Mouse (Mus musculus) Patski (cell line): ENCODE results near the gene Nlgn1. TPM values are rescaled to one million over a fixed set of nuclear protein-coding genes. Genes with fewer than 3 reads are reported as not detected.

Experiments used
- ATAC-seq: fragments of 100-300 bp; one replicate; pipeline ENCODE4 v1.8.0; 2021
- CTCF ChIA-PET: fragments of 350-600 bp; sonication (Branson Sonifier 250); formaldehyde crosslinking; loops from one replicate; lab custom pipeline; 2022; ENCODE audit warnings: inconsistent platforms; lab: Charles Lee
- POLR2A ChIA-PET: fragments of 350-600 bp; sonication (Branson Sonifier 250); formaldehyde crosslinking; loops from one replicate; lab custom pipeline; 2022; ENCODE audit warnings: antibody characterized with exemption, inconsistent platforms; lab: Charles Lee
- DNase-seq: peaks from one replicate; pipeline ENCODE4 v3.0.0-alpha.2; 2011; ENCODE audit warnings: low read depth, low spot score
- H3K27me3 ChIP-seq: fragments of 371-371 bp; one replicate; pipeline ENCODE4 v1.5.1; 2021
- CTCF ChIP-seq: fragments of 100-300 bp; IDR thresholded peaks from one replicate; pipeline ENCODE4 v1.5.1; 2021
- in situ Hi-C: fragments of 300-500 bp; cut with MboI; formaldehyde crosslinking; loops from 3 replicates; pipeline ENCODE4 v1.11.1; 2018; ENCODE audit warnings: low pct_unique_long_range_greater_than_20kb, mixed read lengths
- polyA plus RNA-seq: library from polyadenylated mRNA; unstranded; gene quantifications from one replicate; pipeline ENCODE4 v1.2.3, GENCODE M21; 2021

Nlgn1 gene
- polyA plus RNA-seq, 1 experiment from 2014 or later = 0.01 TPM

DNA sequence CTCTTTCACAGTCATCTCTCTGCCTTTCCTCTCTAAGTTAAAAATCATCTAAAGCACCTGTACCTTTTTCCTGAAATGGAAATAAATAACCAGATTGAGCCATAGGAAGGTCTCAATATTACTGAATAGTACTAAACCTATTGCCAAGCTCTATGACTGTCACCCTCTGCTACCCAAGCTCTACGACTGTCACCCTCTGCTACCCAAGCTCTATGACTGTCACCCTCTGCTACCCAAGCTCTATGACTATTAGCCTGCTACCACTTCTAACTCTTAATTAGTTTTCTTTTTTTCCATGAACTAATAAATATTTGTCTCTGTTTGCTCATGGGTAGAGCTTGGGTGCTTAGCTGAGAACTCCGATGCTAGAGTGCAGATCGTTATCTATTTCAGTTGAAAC, 368.0 kb downstream of the Nlgn1 start:
- in situ Hi-C loops = no loop called here
- no peak for DNase-seq
- no peaks in the 10 kb centered on the region for H3K27me3 ChIP-seq
- ChIA-PET POLR2A (no interaction called here), CTCF (no interaction called here)
- ATAC-seq = no peak
- no peak for TF ChIP-seq CTCF

DNA sequence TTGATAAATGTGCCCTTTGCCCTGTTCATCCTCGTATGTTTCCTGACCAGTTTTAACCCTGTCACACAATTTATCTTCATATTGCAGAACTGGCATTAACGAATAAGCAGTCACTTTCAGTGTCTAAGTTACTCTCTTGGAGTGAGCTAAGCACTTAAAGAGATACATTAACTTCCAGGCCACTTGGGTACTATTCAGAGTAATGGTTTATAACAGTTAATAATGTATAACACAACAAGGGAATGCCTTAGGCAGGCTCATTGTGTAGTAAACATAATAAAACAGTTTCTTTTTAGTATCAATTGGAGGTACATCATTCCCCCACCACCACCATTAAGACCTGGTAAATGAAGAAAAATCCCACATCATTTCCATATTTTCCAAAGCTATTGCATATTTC, 368.7 kb downstream of the Nlgn1 start:
- no peak for TF ChIP-seq CTCF
- CTCF ChIA-PET = no interaction called here
- no peak for ATAC-seq
- POLR2A ChIA-PET = no interaction called here
- in situ Hi-C loops = no loop called here
- no peaks in the 10 kb centered on the region for H3K27me3 ChIP-seq
- no peak for DNase-seq

DNA sequence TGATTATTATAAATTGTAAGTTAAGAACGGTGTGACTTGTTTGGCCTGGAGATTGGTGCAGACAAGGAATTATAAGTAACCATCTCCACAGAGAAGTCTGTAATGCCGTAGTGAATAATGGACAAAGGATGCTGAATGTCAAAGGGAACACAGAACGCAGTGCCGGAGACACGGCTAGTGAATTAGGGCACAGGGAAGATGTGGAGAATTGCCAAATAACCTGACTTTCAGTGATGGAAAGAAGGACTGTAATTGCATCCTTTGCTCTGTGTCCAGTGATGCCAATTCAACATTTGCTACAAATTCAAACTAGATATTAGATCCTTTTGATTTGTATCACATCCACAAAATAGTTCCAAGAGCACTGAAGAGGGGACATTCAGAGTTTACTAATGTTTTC, 415.7 kb downstream of the Nlgn1 start:
- ChIA-PET POLR2A (no interaction called here), CTCF (no interaction called here)
- H3K27me3 ChIP-seq = peaks cover 3% of the 10 kb centered on the region
- TF ChIP-seq CTCF = no peak
- DNase-seq = no peak
- no peak for ATAC-seq
- in situ Hi-C loops = no loop called here

DNA sequence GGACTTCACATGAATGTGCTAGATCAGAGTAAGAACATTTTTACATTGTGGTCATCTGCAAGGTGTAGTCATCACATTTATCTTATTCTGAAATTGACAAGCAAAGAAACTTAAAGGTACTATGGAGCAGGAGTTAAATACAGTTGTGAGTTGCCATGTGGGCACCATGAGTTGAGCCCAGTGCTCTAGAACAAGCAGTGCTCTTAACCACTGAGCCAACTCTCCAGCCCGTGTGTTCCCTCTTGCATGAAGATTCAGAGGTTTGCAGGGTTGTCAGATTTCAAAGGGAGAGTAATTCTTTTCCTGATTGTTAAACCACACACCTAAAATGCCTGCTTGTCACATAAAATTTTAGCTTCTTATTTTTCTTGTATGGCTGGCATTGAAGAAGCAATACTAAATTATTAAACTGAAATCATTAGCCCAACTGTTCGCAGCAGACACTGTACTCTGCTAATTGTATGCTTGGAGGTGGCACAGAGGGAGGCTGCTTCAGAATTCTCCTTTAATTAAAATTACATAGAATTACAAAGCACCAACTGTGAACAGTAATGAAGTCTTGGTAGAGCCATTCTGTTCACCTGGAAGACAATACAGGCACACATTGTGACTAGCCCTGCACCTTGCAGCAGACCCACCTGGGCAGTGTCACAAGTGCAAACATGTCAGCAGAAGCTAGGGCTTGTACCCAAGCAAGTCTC, 417.7 kb downstream of the Nlgn1 start:
- TF ChIP-seq CTCF = no peak
- DNase-seq (no peak), ATAC-seq (no peak)
- ChIA-PET POLR2A (no interaction called here), CTCF (no interaction called here)
- in situ Hi-C loops = no loop called here
- no peaks in the 10 kb centered on the region for H3K27me3 ChIP-seq

DNA sequence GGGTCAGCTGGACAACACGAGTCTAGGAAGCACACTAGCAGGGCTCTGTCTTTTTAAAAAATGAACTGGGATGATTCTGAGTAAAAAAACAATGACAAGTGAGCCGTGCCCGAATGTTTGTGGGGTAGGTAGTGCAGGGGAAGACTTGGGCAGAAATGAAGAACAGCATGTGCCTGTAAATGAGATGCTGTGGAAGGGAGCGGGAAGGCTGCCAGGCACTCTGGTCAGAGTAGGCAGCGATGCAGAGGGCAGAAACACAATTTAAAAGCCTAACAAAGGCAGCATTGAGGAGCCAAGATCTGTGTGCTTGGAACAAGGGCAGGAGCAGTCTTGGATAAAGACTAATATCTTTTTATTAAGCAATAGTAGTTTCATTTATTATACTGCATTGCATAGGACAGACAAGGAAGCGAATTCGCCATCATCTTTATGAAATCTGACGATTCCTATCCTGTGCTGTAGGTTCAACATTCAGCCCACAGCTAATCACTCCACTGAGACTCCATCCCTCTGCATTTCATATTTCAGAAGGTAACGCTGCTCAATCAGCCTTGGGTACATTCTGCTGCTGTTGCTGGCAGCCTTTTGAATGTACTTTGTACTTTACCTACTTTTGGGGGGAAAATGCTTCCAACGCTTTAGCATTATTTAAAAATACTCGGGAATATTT, 429.0 kb downstream of the Nlgn1 start:
- TF ChIP-seq CTCF = no peak
- in situ Hi-C loops = no loop called here
- ATAC-seq (no peak), DNase-seq (no peak)
- CTCF ChIA-PET = no interaction called here
- POLR2A ChIA-PET = no interaction called here
- H3K27me3 ChIP-seq = peaks cover 3% of the 10 kb centered on the region

DNA sequence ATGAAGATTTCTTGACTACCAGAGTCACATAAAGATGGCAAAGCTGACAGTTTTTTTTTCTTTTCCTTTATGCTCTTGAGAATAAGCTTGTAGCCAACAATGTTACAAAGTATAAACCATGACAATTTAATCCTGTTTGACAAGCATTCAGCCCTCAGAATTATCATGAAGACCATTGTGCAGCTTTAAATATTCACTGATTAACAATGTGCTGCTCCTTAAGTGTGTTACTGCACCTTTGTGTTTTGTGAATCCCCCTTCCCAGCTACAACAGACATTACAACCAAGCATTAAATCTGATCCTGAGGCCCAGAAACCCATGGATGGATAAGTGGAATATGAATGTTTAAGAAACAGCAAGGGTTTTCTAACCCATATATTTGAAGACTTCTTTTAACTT, 434.8 kb downstream of the Nlgn1 start:
- ATAC-seq = no peak
- in situ Hi-C loops = no loop called here
- TF ChIP-seq CTCF = no peak

DNA sequence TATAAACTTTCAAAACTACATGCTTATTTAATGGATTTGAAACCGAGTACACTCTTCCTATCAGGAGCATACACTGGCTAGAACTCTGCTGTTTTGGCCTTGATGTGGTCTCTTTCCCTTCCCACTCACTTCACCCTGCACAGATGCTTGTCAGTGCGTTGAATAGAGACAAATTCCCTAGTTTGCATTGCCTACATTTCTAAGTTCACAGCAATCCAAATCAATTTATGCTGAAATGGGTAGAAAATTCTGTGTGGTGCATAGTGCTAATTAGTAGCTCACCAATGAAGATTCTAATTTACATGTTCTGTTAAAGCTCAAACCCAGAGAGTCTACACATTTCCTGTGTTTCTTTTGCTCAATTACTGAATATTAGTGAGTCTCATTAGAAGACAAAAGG, 447.5 kb downstream of the Nlgn1 start:
- CTCF ChIA-PET = interaction anchor here (1.1 kb wide), 1 partner anchor 13 kb away, joined by 4 read pairs; no protein-coding TSS in a partner anchor
- no peaks in the 10 kb centered on the region for H3K27me3 ChIP-seq
- POLR2A ChIA-PET = no interaction called here
- in situ Hi-C loops = no loop called here
- no peak for DNase-seq
- no peak for ATAC-seq
- no peak for TF ChIP-seq CTCF

More for the DNA sequence above, 434.8 kb downstream of the Nlgn1 start:
- ChIA-PET POLR2A (no interaction called here), CTCF (interaction anchor here (1.1 kb wide), 1 partner anchor 16 kb away, joined by 4 read pairs; no protein-coding TSS in a partner anchor)
- DNase-seq = no peak
- H3K27me3 ChIP-seq = no peaks in the 10 kb centered on the region

DNA sequence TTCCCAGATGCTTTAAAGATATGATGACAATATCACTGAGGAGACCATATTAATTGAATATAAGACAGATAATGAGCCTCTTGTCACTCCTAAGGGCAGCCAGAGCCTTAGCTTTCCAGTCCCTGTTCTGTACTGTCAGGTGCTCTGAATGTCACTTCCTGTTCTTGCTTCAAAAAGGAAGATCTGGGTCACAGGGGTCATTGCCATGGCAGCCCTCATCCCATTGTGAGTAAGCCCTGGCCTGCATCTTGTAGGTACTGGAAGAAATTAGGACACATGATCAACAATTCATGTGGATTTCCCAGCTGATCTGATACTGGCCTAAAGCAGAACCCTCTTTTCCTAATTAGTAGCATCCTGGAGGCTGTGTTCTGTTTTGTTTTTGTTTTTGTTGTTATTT, 463.1 kb downstream of the Nlgn1 start:
- POLR2A ChIA-PET = no interaction called here
- in situ Hi-C loops = no loop called here
- DNase-seq = no peak
- no peak for TF ChIP-seq CTCF
- CTCF ChIA-PET = no interaction called here
- no peak for ATAC-seq
- H3K27me3 ChIP-seq = peaks cover 3% of the 10 kb centered on the region

DNA sequence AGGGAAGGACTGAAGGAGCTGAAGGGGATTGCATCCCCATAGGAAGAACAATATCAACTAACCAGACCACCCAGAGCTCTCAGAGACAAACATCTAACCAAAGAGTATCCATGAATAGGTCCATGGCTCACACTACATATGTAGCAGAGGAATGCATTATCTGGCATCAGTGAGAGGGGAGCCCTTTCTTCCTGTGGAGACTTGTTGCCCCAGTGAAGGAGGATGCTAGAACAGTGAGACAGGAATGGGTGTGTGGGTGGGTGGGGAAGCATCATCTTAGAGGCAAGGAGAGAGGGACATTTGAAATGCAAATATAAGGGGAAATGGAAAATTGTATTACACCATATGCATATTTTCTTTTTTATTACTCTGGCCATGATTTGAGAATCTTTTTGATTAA, 473.9 kb downstream of the Nlgn1 start:
- in situ Hi-C loops = no loop called here
- ChIA-PET POLR2A (no interaction called here), CTCF (no interaction called here)
- peaks cover 6% of the 10 kb centered on the region for H3K27me3 ChIP-seq
- ATAC-seq = no peak
- TF ChIP-seq CTCF = no peak
- no peak for DNase-seq

DNA sequence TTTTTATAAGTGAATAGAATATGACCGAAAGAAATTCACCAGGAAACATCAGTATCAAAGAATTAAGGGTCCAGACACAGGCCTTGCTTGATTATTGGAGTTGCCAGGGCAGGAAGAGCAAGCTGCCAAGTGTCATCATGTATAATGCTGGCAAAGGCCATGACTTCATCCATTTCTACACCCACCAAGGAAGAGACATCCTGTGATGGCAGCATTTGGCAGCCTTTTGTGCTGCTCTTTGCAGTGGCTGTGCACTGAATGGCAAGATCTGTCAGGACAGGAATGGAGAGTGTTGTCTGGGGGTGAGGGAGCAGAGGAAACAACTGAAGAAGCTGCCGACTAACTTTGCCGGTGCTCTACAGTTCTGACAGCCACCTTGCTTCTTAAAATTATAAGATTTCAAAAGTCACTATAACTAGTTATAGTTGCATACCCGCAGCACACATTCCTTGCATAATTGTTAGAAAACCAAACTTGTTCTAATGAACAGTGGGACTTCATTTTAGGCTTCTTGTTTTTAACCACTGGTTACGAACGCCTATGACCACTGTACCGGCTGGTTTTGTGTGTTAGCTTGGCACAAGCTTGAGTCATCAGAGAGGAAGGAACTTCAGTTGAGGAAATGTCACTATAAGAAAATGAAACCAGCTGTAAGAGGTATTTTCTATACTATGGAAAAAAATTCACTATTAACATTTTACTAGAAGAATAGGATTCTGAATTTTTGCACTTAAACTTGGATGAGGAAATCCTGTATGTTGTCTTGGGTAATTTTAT, 487.4 kb downstream of the Nlgn1 start:
- H3K27me3 ChIP-seq = no peaks in the 10 kb centered on the region
- ChIA-PET POLR2A (no interaction called here), CTCF (interaction anchor here (1.7 kb wide), 1 partner anchor 10 kb away, joined by 4 read pairs; no protein-coding TSS in a partner anchor)
- in situ Hi-C loops = no loop called here
- ATAC-seq (no peak), DNase-seq (no peak)
- no peak for TF ChIP-seq CTCF

DNA sequence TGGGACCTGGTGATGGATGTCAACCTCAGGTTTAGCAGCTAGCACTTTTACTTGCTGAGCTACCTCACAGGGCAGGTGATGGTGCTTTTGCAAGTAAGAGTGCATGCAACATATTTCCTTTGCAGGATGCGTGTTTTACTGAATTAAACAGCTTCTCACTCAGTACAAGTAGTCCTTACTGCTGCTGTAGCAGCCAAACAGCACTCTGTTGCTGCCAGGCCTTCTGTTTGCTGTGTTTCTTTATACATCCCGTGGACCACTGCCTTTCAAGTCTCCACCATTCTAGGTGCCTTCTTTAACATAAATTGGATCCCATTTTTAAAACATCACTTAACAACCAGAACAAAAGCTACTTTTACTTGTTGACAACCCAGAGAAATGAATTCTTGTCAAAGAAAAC, 502.0 kb downstream of the Nlgn1 start:
- ChIA-PET CTCF (no interaction called here), POLR2A (no interaction called here)
- in situ Hi-C loops = no loop called here
- H3K27me3 ChIP-seq = peaks cover 30% of the 10 kb centered on the region
- DNase-seq (no peak), ATAC-seq (no peak)
- no peak for TF ChIP-seq CTCF
